Mouse (Mus musculus): ENCODE data around the gene Camkmt.

The Camkmt gene

GRCm38 (mm10) chr17:85090120-85091099 lies at the start of gene Camkmt, which contains the start of gene Prepl:
Gene Camkmt, plus strand, starts transcription at chr17:85090552.
Gene Prepl, minus strand, starts transcription at chr17:85090241.
- DNase-seq: peak; percentile 98

GRCm38 (mm10) chr17:85040913-85041312 lies 49.4 kb upstream of the Camkmt start:
- no peak for DNase-seq

GRCm38 (mm10) chr17:85042419-85042818 lies 47.9 kb upstream of the Camkmt start:
- DNase-seq: no peak

- no peak for DNase-seq
These were observed 46.9 kb upstream of the Camkmt start for GRCm38 (mm10) chr17:85043404-85043816.

GRCm38 (mm10) chr17:85044466-85044865 lies 45.9 kb upstream of the Camkmt start:
- no peak for DNase-seq

- DNase-seq: no peak
These were observed 45.2 kb upstream of the Camkmt start for GRCm38 (mm10) chr17:85045160-85045559.

- no peak for DNase-seq
These were observed 42.0 kb upstream of the Camkmt start for GRCm38 (mm10) chr17:85048379-85048778.

- DNase-seq: no peak
These were observed 32.1 kb upstream of the Camkmt start for GRCm38 (mm10) chr17:85058276-85058675.

- DNase-seq: no peak
These were observed 31.2 kb upstream of the Camkmt start for GRCm38 (mm10) chr17:85059136-85059535.

GRCm38 (mm10) chr17:85063560-85063959 lies 26.8 kb upstream of the Camkmt start:
- no peak for DNase-seq

- DNase-seq: no peak
These were observed 23.0 kb upstream of the Camkmt start for GRCm38 (mm10) chr17:85067331-85067730.

- no peak for DNase-seq
These were observed 19.7 kb upstream of the Camkmt start for GRCm38 (mm10) chr17:85070658-85071057.

- no peak for DNase-seq
These were observed 19.1 kb upstream of the Camkmt start for GRCm38 (mm10) chr17:85071088-85071775.

GRCm38 (mm10) chr17:85072383-85072782 lies 18.0 kb upstream of the Camkmt start:
- no peak for DNase-seq

GRCm38 (mm10) chr17:85073214-85073613 lies 17.1 kb upstream of the Camkmt start:
- no peak for DNase-seq

- no peak for DNase-seq
These were observed 16.3 kb upstream of the Camkmt start for GRCm38 (mm10) chr17:85074083-85074482.

- peak; percentile 46 for DNase-seq
These were observed 11.1 kb upstream of the Camkmt start for GRCm38 (mm10) chr17:85079276-85079675.

GRCm38 (mm10) chr17:85080781-85081180 lies 9.6 kb upstream of the Camkmt start:
- DNase-seq: no peak

GRCm38 (mm10) chr17:85085335-85085734 lies 5.0 kb upstream of the Camkmt start:
- DNase-seq: no peak

GRCm38 (mm10) chr17:85086501-85086900 lies 3.9 kb upstream of the Camkmt start:
- DNase-seq: no peak

- DNase-seq: peak; percentile 79
These were observed 2.8 kb upstream of the Camkmt start for GRCm38 (mm10) chr17:85087591-85087990.

GRCm38 (mm10) chr17:85088401-85088800 lies 2.0 kb upstream of the Camkmt start:
- peak; percentile 30 for DNase-seq

GRCm38 (mm10) chr17:85089011-85089410 lies 1.3 kb upstream of the Camkmt start:
- peak; percentile 65 for DNase-seq

GRCm38 (mm10) chr17:85089621-85090020 lies 731 bp upstream of the Camkmt start:
- no peak for DNase-seq

Measured in cerebellum, adult 9-11 months (tissue).